Mouse (Mus musculus) stomach, embryonic 15.5 days (tissue): ENCODE results near the gene Pccb. TPM values are rescaled to one million over a fixed set of nuclear protein-coding genes. Genes with fewer than 3 reads are reported as not detected.

Experiments
- ATAC-seq: fragments of 200-750 bp; cut with Nextera tagmentation; 2 replicates; pipeline ENCODE4 v1.8.0; 2017; ENCODE audit warnings: low read depth, moderate number of reproducible peaks, moderate TSS enrichment; ENCODE audit not compliant: insufficient read depth, low FRiP score
- H3K27ac ChIP-seq: fragments of 300-500 bp; sonication (generic); 2 replicates; pipeline ENCODE4 v1.5.1; 2015; ENCODE audit warnings: mild to moderate bottlenecking, inconsistent platforms
- H3K27me3 ChIP-seq: fragments of 300-500 bp; sonication (generic); replicated peaks from 2 replicates; pipeline ENCODE4 v1.6.1; 2015; ENCODE audit warnings: inconsistent platforms
- H3K36me3 ChIP-seq: fragments of 300-500 bp; sonication (generic); 2 replicates; pipeline ENCODE4 v1.6.1; 2015; ENCODE audit warnings: inconsistent platforms
- H3K4me1 ChIP-seq: fragments of 300-500 bp; sonication (generic); 2 replicates; pipeline ENCODE4 v1.6.1; 2015; ENCODE audit warnings: inconsistent platforms
- H3K4me2 ChIP-seq: fragments of 300-500 bp; sonication (generic); 2 replicates; pipeline ENCODE4 v1.6.1; 2015; ENCODE audit warnings: mild to moderate bottlenecking, inconsistent platforms
- H3K4me3 ChIP-seq: fragments of 300-500 bp; sonication (generic); replicated peaks from 2 replicates; pipeline ENCODE4 v1.5.1; 2015; ENCODE audit warnings: inconsistent platforms
- H3K9ac ChIP-seq: fragments of 300-500 bp; sonication (generic); 2 replicates; pipeline ENCODE4 v1.6.1; 2015; ENCODE audit warnings: inconsistent platforms
- H3K9me3 ChIP-seq: fragments of 300-500 bp; sonication (generic); 2 replicates; pipeline ENCODE4 v1.6.1; 2016; ENCODE audit warnings: inconsistent platforms
- WGBS: fragments of 180-500 bp; shearing (Covaris S2); methylation state at CpG from one replicate; pipeline ENCODE4 v1.1.7; 2015; 5-methylcytosine and 5-hydroxymethylcytosine counted together
- polyA plus RNA-seq: library from polyadenylated mRNA; unstranded; fragments of >200 nt; fragmentation: Nextera tagmentation; extraction: Ambion mirVana; gene quantifications from 2 replicates; pipeline ENCODE4 v1.2.1, GENCODE M21; 2015

Gene Pccb
- polyA plus RNA-seq, 1 experiment from 2014 or later: 24.6 TPM

DNA sequence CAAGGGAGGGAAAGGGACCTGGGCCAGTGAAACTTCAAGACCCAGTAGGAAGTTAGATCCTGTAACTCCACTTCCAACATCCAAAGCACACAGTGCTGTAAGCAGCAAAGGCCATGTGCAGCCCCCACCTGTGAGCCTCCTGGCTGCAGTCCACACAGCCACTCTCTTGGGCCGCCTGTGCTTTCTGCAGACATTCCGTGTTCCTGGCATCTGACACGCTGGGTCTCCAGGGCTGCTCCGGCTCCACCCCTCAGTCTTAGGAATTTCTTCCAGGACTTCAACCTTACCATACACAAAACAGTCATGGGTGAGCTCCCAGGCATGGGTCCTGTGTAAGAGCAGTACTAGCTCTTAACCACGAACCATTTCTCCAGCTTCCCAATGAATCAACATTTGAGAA lies 55.4 kb downstream of the Pccb start:
- Histone ChIP-seq H3K27me3 (no peaks in the 10 kb centered on the region), H3K4me3 (no peak overlapping the region), H3K27ac (no peak overlapping the region), H3K36me3 (0 out of 2 replicates have a peak, but pooled peaks cover 1% of the 10 kb centered on the region), H3K4me1 (no peaks in the 10 kb centered on the region), H3K9me3 (no peaks in the 10 kb centered on the region), H3K4me2 (no peak overlapping the region), H3K9ac (no peak overlapping the region)
- ATAC-seq: no peak
- 57% methylated on average over 5 of the region's 5 CpGs for WGBS

DNA sequence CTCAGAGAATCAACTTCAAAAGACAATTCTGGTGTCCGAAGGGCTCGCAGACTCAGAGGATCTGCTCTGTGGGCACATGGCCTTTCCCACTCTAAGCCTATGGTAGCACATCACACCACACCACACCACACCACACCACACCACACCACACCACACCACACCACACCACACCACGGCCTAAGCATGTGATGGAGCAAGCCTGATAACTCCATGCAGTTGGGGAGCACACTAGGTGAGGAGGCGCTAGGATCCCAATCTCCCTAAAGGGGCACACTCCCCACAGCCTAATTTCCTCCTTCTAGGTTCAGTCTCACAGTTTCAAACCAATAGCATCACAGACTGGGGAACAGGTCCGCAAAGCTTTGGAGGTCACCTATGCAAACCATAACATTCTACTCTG lies 56.0 kb downstream of the Pccb start:
- no peaks in the 10 kb centered on the region for H3K4me1 ChIP-seq
- no peak overlapping the region for H3K27ac ChIP-seq
- no peak for ATAC-seq
- H3K4me3 ChIP-seq: no peak overlapping the region
- WGBS: 95% methylated on average over 5 of the region's 5 CpGs
- H3K4me2 ChIP-seq: no peak overlapping the region
- no peaks in the 10 kb centered on the region for H3K27me3 ChIP-seq
- H3K9ac ChIP-seq: no peak overlapping the region
- no peaks in the 10 kb centered on the region for H3K9me3 ChIP-seq
- no peaks in the 10 kb centered on the region for H3K36me3 ChIP-seq

DNA sequence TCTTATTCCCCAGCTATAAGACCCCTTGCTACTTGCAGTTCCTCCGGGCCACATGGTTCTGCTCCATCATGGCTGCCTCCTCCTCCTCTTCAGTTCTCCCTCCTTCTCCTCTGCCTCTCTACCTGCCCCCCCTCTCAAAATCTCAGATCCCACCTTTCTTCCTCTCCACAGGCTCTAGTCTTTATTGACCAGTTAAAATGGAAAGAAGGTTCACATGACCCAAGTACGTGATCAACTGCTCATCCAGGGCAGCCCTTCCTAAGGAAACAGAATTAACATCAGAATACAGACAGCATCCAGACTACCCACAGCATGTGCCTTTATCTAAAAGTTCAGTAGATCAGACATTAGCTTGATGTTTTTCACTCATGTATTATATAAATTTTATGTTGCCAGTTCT lies 65.2 kb downstream of the Pccb start:
- Histone ChIP-seq H3K9ac (no peak overlapping the region), H3K27ac (no peak overlapping the region), H3K9me3 (no peaks in the 10 kb centered on the region), H3K4me3 (no peak overlapping the region), H3K36me3 (no peaks in the 10 kb centered on the region), H3K27me3 (no peaks in the 10 kb centered on the region), H3K4me1 (no peaks in the 10 kb centered on the region), H3K4me2 (no peak overlapping the region)
- no peak for ATAC-seq
- 80% methylated on average over 2 of the region's 2 CpGs for WGBS

DNA sequence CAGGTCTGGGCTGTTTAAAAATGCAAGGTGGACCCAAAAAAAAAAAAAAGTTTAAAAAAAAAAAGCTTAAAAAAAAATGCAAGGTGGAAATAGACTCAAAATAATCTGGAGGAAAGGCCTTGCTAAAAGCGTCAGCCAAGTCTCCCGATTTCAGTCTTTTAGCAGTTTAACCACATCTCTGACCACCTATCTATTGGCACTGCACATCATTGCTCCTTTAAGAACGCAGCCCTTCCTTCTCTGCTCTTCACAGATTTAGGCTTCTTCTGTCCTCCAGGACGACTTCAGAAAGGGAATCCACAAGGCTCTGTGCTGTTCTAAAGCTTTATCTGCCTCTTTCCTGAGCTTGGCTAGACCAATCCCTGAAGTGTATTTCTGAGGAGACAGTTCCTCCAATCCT lies 70.6 kb downstream of the Pccb start:
- Histone ChIP-seq H3K9ac (no peak overlapping the region), H3K4me2 (no peak overlapping the region), H3K4me3 (no peak overlapping the region), H3K27me3 (no peaks in the 10 kb centered on the region), H3K36me3 (no peaks in the 10 kb centered on the region), H3K9me3 (no peaks in the 10 kb centered on the region), H3K27ac (no peak overlapping the region), H3K4me1 (no peaks in the 10 kb centered on the region)
- no peak for ATAC-seq
- 74% methylated on average over 4 of the region's 4 CpGs for WGBS

DNA sequence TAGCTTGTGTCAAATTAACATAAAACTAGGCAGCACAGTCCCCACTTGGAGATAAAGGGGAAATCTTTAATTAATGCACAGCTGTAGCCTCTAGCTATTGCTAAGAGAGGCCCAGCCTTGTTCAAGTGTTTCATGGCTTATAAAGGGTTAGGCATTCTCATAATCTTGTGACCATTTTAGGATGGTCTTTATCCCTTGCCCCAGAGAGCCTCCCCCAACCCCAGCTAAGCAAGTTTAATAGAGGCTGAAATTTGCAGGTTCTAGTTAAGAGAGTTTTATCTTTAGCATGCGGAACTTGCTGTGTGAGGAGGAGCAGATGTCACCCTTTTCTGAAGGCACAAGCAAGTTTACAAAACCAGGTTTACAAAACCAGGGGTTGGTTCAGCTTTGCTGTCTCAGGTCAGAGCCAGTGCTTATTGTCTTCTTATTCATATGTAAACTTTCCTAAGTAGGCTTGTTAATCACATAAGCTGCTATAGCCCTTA lies 71.2 kb downstream of the Pccb start:
- no peak overlapping the region for H3K4me2 ChIP-seq
- no peak overlapping the region for H3K27ac ChIP-seq
- no peak overlapping the region for H3K9ac ChIP-seq
- no peaks in the 10 kb centered on the region for H3K9me3 ChIP-seq
- no peaks in the 10 kb centered on the region for H3K27me3 ChIP-seq
- WGBS: 63% methylated on average over 1 of the region's 1 CpGs
- H3K36me3 ChIP-seq: no peaks in the 10 kb centered on the region
- no peak overlapping the region for H3K4me3 ChIP-seq
- ATAC-seq: no peak
- H3K4me1 ChIP-seq: no peaks in the 10 kb centered on the region

DNA sequence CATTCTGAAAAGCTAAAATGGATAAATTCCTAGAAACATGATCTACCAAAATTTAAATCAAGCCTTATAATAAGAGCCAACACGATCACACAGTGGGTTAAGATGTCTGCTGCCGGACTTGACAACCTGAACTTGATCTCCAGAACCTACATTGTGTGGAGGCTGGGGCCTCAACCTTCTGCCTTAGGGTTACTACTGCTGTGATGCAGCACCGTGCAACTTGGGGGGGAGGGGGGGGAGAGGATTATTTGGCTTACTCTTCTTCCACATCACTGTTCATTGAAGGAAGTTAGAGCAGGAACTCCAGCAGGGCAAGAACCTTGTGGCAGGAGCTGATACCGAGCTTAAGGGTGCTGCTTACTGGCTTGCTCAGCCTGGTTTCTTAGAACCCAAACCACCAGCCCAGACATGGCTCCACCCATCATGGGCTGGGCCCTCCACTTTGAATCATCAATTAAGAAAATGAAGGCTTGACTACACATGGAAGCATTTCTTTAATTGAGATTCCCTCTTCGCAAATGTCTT lies 71.7 kb downstream of the Pccb start:
- no peak overlapping the region for H3K9ac ChIP-seq
- H3K9me3 ChIP-seq: no peaks in the 10 kb centered on the region
- H3K27ac ChIP-seq: no peak overlapping the region
- H3K36me3 ChIP-seq: no peaks in the 10 kb centered on the region
- H3K4me2 ChIP-seq: no peak overlapping the region
- WGBS: 74% methylated on average over 5 of the region's 5 CpGs
- H3K4me1 ChIP-seq: no peaks in the 10 kb centered on the region
- H3K27me3 ChIP-seq: no peaks in the 10 kb centered on the region
- H3K4me3 ChIP-seq: no peak overlapping the region
- no peak; the same call in 1 of the 2 replicates for ATAC-seq

DNA sequence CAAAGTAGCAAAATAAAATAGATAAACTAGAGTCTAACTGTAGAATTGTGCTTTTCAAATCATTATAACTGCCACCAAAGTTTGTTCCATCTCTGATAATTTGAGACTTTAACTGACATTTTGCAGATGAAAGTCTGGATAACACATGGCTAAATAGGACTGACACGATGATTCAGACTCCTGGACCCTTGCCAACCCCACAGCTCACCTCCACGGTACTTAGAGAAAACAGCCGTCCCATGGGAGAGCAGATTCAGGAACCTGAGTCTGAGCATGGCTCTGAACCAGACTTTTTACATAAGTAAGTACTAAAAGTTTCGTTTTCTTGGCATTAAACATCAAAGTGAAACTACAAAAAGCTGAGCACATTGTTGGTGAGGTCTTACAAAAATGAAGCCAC lies 83.2 kb downstream of the Pccb start:
- Histone ChIP-seq H3K4me1 (no peaks in the 10 kb centered on the region), H3K9ac (no peak overlapping the region), H3K27me3 (no peaks in the 10 kb centered on the region), H3K4me3 (no peak overlapping the region), H3K4me2 (no peak overlapping the region), H3K27ac (no peak overlapping the region), H3K9me3 (no peaks in the 10 kb centered on the region), H3K36me3 (peaks cover 5% of the 10 kb centered on the region; the same call in 1 of the 2 replicates)
- no peak for ATAC-seq
- WGBS: 43% methylated on average over 4 of the region's 4 CpGs

DNA sequence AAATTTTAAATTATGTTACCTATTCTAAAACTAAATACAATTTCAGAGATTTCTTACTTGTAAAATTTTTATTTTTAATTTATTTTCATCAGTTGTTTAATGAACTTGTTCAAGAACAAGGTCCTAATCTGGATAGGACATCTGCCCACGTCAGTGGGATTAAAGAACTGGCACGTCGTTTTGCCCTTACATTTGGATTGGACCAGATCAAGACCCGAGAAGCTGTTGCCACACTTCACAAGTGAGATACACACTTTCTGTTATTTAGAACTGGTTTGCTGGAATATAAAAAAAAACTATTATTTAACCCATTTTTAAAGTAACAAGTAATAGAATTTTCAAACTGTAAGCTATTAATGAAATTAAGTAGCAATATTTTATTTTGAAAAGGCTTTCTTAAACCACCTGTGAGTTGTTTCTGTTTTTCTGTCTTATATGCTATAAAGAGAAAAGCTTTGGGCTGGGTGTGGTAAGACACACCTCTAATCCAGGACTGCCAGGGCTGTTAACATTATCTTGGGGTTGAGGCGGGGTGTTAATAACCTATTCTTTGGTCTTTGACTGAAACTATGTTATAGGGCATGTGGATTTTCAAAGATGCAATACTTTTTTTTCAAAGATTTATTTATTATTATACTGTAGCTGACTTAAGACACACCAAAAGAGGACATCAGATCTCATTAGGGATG lies 89.9 kb downstream of the Pccb start:
- Histone ChIP-seq H3K9ac (no peak overlapping the region), H3K4me3 (no peak overlapping the region), H3K27ac (no peak overlapping the region), H3K4me2 (no peak overlapping the region), H3K36me3 (0 out of 2 replicates have a peak, but pooled peaks cover 2% of the 10 kb centered on the region), H3K9me3 (no peaks in the 10 kb centered on the region), H3K4me1 (no peaks in the 10 kb centered on the region), H3K27me3 (no peaks in the 10 kb centered on the region)
- WGBS: 91% methylated on average over 5 of the region's 5 CpGs
- no peak for ATAC-seq

DNA sequence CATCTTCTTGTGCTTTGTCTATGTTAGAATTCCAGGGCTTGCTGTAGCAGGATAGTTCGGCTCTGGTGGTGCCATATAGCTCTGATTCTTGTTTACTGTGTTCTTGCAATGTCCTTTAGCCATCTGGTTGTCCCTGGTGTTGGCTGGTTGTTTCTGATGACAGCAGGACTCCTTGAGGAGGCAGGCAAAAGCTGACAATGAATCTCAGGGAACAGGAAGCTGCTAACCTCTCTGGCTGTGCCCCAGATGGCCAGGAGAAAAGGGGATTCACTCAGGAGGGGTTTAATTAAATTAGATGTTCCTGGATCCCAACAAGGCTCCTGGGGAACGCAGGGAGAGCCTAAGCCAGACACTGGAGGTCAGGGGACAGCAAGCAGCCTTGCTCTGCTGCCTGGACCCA lies 92.7 kb downstream of the Pccb start:
- H3K4me3 ChIP-seq: no peak overlapping the region
- H3K4me2 ChIP-seq: no peak overlapping the region
- H3K36me3 ChIP-seq: 0 out of 2 replicates have a peak, but pooled peaks cover 2% of the 10 kb centered on the region
- H3K9ac ChIP-seq: no peak overlapping the region
- WGBS: 63% methylated on average over 2 of the region's 2 CpGs
- H3K27ac ChIP-seq: no peak overlapping the region
- H3K27me3 ChIP-seq: no peaks in the 10 kb centered on the region
- H3K4me1 ChIP-seq: no peaks in the 10 kb centered on the region
- no peaks in the 10 kb centered on the region for H3K9me3 ChIP-seq
- no peak for ATAC-seq

Other genes starting within 250 kb of the Pccb start
- 5.3 and 6.3 TPM in 2 replicates for gene Msl2, start 39.2 kb upstream of the Pccb start, polyA plus RNA-seq
- 11.5 and 12.5 TPM in 2 replicates for gene Ppp2r3a, start 216.9 kb upstream of the Pccb start, polyA plus RNA-seq